Mouse (Mus musculus) kidney, postnatal 36 days (tissue): ENCODE results near the gene Lrsam1.

ENCODE experiments used
- DNase-seq, 2 experiments: peaks; one replicate each; pipeline ENCODE4 v3.0.0; 2021 to 2022; ENCODE audit warnings: mixed read lengths in 2 of 2

The Lrsam1 gene

DNA sequence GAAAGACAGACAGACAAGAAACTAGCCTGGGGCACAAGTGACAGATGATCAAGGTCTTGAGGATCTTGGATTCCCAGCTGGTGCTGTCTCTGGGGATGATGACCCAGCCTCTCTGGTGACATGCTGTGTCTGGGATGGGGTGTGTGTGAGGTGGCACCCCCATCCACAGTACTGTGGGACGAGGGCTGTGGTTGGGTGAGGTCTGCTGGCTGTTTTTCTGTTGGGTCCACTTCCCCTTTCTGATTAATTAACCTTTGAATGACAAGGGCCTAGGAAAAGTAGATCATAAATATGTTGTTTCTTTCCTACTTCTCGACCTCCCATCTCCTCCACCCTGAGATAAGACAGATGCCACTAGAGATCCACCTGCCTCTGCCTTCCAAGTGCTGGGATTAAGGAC is 67.3 kb downstream of the Lrsam1 start:
- DNase-seq: no peak

DNA sequence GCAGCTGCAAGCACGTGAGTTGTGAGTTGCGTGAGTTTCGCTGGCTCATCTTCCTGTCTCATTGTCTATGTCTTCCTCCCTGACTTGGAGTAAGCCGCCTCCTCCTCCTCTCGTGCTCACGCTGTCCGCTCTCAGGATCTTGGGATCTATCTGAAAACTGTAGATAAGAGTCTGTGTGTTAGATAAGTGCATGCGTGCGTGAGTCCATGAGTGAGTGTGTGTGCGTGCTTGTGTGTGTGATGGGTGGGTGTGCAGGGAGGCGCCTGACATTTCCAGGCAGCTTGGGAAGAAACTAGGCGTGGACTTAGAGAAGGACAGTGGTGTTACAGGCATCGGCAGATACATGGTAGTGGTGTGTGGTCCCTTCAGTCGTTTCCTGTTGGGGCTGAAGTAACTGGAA is 68.9 kb downstream of the Lrsam1 start:
- DNase-seq: no peak

DNA sequence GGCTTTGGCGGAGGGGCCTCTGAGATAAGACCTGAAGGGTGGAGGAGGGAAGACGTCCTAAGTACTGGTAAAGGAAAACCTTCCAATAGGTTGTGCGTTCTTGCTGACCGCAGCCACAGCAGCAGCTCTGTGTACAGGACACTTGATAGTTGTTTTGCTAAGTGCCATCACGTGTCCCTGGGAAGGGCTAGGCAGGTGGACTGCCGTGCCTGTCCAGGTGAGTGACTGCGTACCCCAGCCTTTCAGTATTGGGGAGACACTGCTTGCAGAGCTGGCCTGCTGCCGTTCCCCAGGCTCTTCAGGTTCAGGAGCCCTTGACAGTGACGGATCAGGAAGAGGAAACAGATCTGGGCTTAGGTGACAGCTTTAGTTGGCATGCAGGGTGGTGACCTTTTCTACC is 70.1 kb downstream of the Lrsam1 start:
- no peak for DNase-seq

DNA sequence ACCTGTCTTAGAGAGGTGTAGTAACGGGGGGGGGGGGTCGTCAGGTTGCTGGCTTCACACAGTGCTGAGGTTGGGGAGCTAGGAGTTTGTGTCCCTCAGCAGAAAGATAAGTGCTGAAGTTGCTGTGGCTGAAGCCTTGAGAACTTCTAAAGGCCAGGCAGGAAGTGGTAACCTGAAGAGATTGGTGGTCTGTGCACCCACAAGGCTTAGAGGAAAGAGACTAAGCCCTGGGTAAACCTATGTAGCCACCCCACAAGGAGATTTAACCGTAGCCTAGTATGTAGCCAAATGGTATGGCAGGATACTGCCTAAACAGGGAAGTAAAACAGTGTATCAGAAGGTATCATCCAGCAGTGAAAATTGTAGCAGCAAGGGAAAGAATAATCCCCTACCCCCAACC is 71.1 kb downstream of the Lrsam1 start:
- DNase-seq: no peak

DNA sequence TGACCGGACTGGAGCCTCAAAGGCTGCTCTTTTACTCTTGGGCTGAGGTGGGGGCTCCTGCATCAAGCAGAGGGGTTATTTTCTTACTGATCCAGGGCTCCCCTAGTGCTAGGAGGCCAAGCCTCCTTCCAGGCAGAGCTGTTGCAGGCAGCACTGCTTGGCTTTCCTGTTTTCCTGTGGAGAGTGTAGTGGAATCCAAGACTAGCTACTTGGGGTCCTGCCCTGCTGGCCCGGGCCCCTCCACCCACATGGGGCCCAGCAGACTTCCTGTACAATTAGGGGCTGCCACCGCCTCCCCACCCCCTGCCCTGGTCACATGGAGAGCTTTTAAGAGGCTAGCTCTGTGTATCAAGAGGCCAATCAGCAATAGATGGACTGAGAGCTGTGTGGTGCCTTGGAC is 72.9 kb downstream of the Lrsam1 start:
- no peak for DNase-seq

DNA sequence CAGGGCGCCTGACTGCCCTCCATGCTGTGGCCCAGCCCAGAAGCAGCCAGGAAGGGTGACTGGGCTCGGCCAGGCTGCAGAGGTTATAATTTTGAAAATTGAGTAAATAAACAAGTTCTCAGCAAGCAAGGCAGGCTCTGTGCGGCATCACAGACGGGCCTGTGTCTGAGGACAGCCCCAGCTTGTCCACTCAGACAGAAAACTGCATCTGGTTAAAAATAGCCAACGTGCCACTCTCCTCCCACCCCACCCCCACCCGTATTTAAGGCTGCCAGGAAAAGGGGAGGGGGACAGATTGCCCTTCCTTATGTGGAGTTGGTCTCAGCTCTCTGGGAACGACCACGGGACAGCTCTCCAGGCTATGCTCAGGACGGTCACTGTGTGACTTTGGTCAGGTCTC is 73.4 kb downstream of the Lrsam1 start:
- DNase-seq: no peak

DNA sequence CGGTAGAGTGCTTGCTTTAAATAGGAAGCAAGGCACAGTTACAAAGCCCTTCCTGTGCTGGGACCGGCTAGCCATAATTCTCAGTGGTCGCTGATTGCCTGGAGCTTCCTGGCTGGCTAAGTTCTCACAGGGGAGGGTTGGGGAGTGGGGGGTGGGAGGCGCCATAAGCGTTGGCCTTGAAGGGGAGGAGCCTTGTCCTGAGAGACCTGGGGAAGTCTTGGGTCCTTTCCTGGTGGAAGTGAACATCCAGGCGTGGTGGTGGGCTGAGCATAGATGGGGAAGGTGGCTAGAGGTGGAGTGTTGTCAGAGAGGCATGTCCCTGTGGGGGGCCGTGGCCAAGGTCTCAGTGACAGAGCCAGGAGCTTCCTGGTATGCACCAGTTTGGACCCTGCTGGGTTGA is 76.7 kb downstream of the Lrsam1 start:
- DNase-seq: peak in 1 of 2 experiments; percentile 38

DNA sequence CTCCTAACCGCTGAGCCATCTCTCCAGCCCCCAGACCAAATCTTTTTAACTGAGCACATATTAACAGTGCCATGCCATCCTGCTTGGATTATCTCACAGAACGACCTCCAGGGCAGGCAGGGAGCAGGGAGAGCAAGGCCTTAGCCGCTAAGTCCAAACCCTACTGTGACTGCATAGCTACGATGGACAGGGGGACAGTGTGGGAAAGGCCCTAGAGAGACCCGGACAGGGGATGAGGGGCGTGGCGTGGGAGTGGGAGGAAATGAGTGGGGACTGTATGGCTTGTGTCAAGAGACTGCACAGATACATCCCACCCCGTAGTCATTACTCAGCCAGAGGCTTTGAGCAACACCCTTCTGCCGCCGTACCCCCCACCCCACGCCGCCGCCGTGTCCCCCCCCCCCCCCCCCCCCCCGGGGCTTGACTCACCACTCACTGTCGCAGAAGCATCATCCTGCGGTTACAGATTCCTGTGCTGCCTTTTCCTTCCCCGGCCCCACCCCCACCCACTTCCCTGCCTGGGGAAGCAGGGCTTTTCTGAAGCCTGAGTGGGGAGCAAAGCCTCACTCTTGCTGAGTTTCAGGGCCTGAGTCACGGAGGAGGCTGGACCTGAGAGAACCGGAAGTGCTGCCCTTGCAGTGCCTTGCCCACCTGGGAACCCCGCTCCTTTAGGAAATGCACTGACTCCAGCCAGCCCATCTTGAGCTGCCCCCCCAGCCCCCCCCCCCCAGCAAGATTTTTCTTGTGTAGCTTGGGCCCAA is 79.0 kb downstream of the Lrsam1 start:
- peak; percentile 58 to 59 for DNase-seq

DNA sequence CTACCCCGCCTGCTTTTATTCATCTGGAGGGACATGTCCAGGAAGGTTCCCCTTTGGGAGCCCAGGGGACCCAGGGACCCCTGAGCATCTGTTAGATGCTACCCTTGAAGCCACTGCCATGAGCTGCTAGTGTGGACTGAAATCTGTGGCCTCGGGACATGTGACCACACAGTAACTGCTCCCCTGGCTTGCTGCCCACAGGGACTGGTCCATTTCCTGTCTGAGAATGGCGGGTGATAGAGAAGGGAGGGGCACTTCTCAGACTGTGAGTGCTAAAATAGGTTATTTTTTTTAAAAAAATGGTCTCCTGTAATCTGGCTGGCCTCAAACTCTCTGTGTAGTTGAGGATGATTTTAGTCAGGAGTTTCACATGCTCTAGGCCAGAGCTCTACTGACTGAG is 79.7 kb downstream of the Lrsam1 start:
- DNase-seq: peak; percentile 92 to 93

DNA sequence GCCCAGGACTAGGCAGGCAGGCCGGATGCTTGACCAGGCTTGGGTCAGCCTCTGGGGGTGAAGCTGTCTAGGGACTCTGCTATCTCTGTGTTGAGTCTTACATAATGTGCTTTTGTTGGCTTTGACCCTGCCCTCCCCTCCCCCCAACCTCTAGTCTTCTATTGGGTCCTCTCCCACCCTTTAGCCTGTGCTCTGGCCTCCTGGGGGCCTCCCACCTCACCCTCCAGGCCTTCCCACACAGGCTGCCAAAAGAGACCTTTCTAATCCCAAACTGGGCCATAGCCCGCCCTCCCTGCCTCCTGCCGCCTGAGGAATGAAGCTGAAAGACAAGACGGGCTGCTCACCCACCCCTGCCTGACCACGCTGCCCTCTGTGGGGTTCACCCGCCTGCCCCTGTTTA is 80.4 kb downstream of the Lrsam1 start:
- DNase-seq: peak in 1 of 2 experiments; percentile 35

DNA sequence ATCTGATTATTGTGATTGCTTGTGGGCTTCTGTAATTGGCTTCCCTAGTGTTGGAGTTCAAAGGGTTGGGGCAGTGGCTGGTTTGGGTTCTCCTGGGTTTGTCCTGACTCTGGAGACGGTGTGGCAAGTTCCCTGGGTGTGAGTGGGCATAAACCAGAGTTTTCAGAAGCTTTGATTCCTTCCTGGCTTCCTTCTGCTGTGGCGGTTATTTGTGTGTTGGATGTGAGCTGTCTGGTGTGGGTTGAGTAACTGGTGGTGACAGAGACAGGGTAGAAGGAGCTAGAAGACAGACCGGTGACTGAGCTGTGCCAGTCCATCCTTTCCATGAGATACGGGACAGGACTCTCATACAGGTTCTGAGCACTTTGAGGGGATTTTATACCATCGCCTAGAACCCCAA is 81.8 kb downstream of the Lrsam1 start:
- DNase-seq: no peak

DNA sequence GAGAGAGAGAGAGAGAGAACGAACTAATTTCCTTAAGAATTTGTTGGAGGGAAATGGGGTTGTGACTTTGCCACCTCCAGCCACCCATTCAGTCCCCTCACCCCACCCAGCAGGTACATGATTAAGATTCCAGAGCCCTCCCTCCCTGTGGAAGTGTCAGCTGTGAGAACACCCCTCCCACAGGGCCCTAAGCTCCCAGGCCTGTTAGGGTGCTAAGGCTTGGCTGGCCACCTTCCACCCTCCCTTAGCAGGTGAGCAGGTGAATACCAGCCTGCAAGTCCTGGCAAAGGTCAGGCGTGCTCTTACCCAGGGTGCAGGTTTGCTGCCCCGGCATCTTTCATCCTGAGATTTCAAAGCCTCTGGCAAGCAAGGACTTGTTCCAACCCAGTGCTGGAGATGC is 83.0 kb downstream of the Lrsam1 start:
- peak; percentile 59 to 70 for DNase-seq

DNA sequence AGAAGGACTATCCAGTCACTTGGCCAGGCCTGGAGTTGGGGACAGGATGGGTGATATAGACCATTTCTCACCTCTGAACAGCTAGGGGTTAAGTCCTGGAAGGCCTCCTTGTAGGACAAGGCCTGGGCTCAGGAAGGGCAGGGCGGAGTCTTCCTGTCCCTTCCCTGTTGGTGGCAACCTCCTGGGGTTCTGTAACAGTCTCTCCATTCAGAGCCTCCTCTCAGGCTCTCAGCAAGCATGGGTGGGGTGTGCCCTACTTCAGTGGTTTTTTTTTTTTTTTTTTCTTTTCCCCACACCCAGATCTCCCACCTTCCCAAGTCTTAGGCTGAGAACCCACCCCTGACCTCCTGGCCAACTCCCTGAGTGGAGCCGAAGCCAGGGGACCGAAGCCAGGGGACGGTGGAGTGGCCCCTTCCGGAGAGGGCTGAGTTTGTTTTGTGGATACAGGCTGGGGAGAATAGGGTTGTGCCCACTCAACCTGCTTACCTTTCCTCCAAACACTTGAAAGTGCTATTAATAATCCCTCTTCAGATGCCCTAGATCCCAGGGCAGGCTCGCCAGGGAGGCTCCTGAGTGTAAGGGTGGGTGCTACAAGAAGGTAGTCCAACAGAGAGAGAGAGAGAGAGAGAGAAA is 83.5 kb downstream of the Lrsam1 start:
- no peak for DNase-seq

DNA sequence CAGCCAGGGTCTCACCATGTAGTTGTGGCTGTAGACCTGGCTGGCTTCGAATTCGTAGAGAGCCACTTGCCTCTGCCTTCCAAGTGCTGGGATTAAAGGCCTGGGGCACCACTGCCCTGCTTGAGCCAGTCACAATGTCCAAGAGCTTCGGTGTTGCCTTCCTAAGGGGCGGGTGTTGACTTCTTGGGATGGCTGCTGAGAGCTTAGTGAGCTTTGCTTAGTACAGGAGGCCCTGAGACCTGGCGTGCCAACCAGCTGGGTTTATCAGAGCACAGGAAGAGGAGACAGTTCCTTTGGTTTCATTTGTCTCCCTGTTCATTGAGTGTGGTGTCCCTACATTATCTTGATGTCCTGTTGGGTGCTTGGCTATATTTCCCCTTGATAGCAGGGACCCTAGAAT is 84.1 kb downstream of the Lrsam1 start:
- peak in 1 of 2 experiments; percentile 33 for DNase-seq

DNA sequence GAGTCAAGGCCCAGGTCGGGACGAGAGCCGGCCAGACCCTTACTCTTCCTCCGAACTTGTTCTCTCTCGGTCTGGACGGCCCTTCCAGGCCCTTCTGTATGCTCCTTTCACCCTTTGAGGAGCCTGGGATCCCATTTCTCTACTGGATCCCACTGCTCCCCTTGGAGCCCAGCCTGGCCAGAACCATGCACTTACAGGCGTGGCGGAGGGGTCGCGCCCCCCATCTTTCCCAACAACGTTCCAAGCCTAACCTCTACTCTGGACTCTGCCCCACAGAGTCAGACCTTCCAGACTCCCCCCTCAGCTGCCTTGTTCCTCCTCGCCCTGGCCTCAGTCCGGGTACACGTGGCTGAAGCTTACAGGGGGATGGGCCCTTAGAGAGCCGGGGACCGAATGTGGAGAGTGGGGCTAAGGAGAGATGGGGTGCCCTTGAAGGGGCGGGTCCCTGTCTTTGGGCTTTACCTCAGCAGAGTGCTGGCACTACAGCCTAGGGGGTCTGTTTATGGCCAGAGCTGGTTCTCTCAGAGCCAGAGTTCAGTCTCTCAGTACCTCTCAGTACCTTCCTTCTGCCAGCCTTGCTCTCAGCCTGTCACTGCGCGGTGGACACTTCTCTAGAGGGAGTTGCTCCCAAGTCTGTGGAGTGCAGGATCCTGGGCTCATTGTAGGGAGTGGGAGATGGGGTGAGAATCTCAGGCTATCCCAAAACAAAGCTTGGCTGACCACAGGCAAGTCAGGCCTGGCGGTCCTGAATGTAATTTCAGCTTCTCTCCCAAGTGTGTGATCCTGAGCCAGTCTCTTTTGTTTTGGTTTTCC is 84.7 kb downstream of the Lrsam1 start:
- peak in 1 of 2 experiments; percentile 39 for DNase-seq

DNA sequence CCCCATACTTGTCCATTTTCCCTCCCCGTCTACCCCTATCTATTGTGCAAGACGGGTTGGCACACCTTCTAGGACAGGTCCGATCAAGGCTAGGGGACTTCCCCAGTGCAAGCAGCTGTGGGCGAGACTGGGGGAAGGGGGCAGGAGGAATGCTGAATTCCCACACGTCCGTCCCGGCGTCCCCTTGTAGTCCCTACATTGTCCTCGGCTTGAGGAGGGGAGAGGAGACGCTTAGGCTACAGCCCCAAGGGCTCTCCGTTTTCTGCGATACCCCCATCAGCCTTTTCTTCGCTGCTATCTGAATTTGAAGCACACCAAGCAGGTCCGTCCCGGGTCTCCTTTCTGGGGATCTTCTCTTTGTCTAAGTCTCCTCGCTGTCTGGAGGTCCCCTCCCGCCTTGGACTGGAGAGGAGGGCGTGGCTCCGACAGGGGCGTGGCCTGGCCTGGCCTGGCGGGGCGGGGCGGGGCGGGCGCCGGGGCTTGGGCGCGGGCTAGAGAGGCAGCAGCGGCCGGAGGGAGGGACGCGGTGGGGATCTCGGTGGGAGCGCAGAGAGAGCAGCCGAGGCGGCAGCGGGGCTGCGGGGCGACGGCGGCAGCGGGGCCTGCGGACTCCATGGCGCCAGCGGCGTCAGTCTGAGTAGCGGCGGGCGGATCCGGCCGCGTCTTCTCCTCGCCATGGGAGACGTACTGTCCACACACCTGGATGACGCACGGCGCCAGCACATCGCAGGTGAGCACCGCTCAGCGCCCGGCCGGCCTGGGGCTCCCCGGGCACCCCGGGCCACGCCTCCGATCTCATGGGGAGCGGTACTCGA is 85.5 kb downstream of the Lrsam1 start, which contains the start of gene Fam129b:
Gene Fam129b (plus strand): TSS at position 440 of the 815 bp plus-strand sequence.
- peak; percentile 88 to 94 for DNase-seq
